Mouse (Mus musculus): ENCODE results near the gene Ppm1a. TPM values are rescaled to one million over a fixed set of nuclear protein-coding genes. Genes with fewer than 3 reads are reported as not detected.

Gene Ppm1a
- polyA plus RNA-seq (2015; fragmentation: Nextera tagmentation; extraction: Ambion mirVana), result 55.4 and 55.6 TPM in 2 replicates

DNA sequence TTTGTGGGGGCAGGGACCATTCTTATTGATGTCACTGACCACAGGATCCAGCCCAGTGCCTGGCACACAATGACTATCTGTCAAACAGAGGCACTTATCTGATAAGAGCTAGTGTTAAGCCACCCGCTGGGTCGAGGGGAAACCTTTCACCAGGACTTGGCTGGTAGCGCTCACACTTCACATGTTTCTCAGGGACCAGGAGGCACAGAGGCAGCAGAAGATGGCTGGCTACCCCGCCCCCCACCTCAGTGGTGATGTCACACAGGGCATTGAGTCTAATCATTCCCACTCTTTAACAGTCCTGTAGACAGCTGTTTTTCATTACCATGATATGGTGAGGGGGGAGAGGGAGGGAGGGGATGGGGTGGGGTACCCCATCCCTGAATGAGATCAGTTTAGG is at the start of gene Ppm1a:
TSS of gene Ppm1a (plus strand) at position 370 of the 400 bp plus-strand sequence.
- Histone ChIP-seq H3K4me3 (replicated peaks) (no peak within 1 kb of the TSS), H3K36me3 (no peaks in the 10 kb centered on the region), H3K9me3 (replicated peaks) (no peaks in the 10 kb centered on the region), H3K27me3 (no peaks in the 10 kb centered on the region), H3K9ac (no peak within 1 kb of the TSS), H3K27ac (replicated peaks) (no peak within 1 kb of the TSS), H3K4me1 (peaks cover 5% of the 10 kb centered on the region; the same call in 1 of the 2 replicates), H3K4me2 (replicated peaks) (no peak within 1 kb of the TSS)
- 12% methylated on average over 4 of the region's 4 CpGs for WGBS
- ATAC-seq (ENCODE audit: insufficient number of reproducible peaks, low FRiP score, low TSS enrichment, low read depth), result no peak

DNA sequence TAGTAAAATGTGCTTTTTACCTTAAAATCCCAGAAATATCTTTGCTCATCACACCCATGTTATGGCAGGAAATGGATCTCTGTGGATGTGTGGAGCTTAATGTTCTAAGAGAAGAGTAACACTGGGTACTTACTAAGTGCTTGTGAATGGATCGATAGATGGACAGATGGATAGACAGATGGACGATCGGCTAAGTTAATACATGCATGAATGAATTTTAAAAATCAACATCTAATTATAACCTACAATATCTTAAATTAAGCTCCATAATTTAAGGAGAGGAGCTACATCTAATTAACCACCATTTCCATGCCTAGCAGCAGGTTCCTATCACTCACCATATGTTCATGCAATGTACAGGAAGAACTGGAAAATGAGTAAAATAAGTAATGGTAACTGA is 47.3 kb upstream of the Ppm1a start:
- Histone ChIP-seq H3K27me3 (no peaks in the 10 kb centered on the region), H3K9me3 (replicated peaks) (no peaks in the 10 kb centered on the region), H3K27ac (replicated peaks) (no peak overlapping the region), H3K4me3 (replicated peaks) (no peak overlapping the region), H3K36me3 (no peaks in the 10 kb centered on the region), H3K4me1 (no peaks in the 10 kb centered on the region), H3K4me2 (replicated peaks) (no peak overlapping the region), H3K9ac (no peak overlapping the region)
- ATAC-seq (ENCODE audit: insufficient number of reproducible peaks, low FRiP score, low TSS enrichment, low read depth), result no peak
- WGBS, result 90% methylated on average over 3 of the region's 3 CpGs

DNA sequence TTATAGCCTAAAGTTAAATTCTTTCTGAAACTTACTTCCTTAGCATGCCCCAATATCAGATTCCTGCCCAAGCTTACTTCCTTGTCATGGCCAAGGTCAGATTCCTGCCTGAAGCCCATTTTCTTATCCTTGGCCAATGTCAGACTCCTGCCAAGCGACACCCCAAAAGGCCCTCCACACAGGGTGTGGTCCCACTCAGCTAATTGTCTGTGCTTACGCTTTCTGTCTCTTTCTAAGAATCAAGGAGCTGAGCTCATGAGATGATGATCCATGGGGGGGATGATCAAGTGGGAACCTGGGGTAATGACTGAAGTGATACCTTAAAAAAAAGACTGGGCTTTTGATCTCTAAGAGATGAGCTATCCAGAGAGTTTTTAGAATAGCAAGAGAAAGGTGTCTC is 42.4 kb upstream of the Ppm1a start:
- Histone ChIP-seq H3K27me3 (no peaks in the 10 kb centered on the region), H3K4me1 (0 out of 2 replicates have a peak, but pooled peaks cover 5% of the 10 kb centered on the region), H3K27ac (replicated peaks) (no peak overlapping the region), H3K4me2 (replicated peaks) (no peak overlapping the region), H3K36me3 (no peaks in the 10 kb centered on the region), H3K9ac (no peak overlapping the region), H3K4me3 (replicated peaks) (no peak overlapping the region), H3K9me3 (replicated peaks) (no peaks in the 10 kb centered on the region)
- 79% methylated on average over 2 of the region's 2 CpGs for WGBS
- no peak for ATAC-seq (ENCODE audit: insufficient number of reproducible peaks, low FRiP score, low TSS enrichment, low read depth)

DNA sequence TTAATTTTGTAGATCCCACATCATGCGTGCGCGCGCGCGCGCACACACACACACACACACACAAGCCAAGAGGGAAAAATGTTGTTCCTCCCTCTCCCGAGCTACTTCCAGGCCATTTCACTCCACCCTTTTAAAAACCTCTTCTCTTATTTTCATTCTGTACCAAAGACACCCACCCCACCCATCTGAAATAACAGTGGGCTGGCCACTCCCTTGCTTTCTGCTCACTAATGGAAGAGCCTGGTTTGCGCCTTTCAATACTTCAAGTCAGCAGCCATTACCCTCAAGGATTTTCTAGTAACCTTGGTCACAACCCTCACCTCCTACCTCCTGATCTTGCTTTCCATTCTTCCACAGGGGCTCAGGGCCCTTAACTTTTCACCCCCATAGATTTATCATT is 41.4 kb upstream of the Ppm1a start:
- WGBS, result 95% methylated on average over 9 of the region's 9 CpGs
- no peak for ATAC-seq (ENCODE audit: insufficient number of reproducible peaks, low FRiP score, low TSS enrichment, low read depth)

DNA sequence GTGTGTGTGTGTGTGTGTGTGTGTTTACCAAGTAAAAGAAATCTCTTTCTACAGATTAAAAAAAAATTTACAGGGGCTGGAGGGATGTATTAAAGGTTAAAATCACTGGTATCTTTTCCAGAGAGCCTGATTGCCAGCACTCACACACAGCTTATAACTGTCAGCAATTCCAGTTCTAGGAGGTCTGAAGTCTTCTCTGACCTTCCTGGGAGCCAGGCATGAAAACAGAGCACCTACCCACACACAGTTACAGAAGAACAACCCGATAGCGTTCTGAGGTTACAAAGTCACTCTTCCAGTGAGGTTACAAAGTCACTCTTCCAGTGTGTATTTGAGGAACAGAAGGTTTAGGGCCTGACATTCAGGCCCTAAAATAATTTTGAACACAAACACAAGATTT is 38.2 kb upstream of the Ppm1a start:
- H3K4me2 ChIP-seq (replicated peaks), result no peak overlapping the region
- WGBS, result 58% methylated on average over 2 of the region's 2 CpGs
- H3K27me3 ChIP-seq, result no peaks in the 10 kb centered on the region
- H3K27ac ChIP-seq (replicated peaks), result no peak overlapping the region
- no peaks in the 10 kb centered on the region for H3K36me3 ChIP-seq
- H3K9me3 ChIP-seq (replicated peaks), result no peaks in the 10 kb centered on the region
- peaks cover 5% of the 10 kb centered on the region; the same call in 1 of the 2 replicates for H3K4me1 ChIP-seq
- H3K4me3 ChIP-seq (replicated peaks), result no peak overlapping the region
- H3K9ac ChIP-seq, result no peak overlapping the region
- ATAC-seq (ENCODE audit: insufficient number of reproducible peaks, low FRiP score, low TSS enrichment, low read depth), result no peak

More for the DNA sequence above, 41.4 kb upstream of the Ppm1a start:
- Histone ChIP-seq H3K4me3 (replicated peaks) (no peak overlapping the region), H3K27me3 (no peaks in the 10 kb centered on the region), H3K27ac (replicated peaks) (no peak overlapping the region), H3K4me2 (replicated peaks) (no peak overlapping the region), H3K36me3 (no peaks in the 10 kb centered on the region), H3K9ac (no peak overlapping the region), H3K9me3 (replicated peaks) (no peaks in the 10 kb centered on the region), H3K4me1 (0 out of 2 replicates have a peak, but pooled peaks cover 5% of the 10 kb centered on the region)

DNA sequence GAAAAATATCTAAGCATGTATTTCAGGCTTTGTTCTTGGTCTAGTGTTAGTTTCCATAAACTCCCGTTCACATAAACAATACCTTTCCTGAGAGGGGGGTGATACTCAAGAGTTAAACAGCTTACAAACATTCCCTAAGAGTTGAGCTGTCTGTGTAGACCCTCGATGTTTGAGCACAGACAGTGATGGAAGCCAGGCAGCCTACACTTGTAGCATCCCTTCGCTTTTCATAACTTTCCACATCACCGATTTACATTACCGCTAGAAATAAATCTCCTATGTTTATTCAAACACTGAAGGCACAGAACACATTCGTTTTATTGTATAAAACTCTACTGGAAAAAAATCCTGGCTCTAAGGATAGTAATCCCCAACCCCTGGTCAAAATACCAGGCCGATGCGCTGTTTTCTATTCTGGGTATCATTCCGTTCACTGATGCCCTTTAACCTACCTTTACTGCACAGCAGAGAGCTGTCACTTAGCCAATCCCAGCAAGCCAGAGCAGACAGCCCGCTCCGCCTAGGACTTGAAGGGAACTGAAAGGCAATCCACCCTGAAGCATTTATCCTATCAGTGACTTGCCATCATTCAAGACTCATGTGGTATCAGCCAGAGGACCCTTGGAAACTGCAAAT is 37.7 kb upstream of the Ppm1a start:
- H3K4me1 ChIP-seq, result peaks cover 5% of the 10 kb centered on the region; the same call in 1 of the 2 replicates
- ATAC-seq (ENCODE audit: insufficient number of reproducible peaks, low FRiP score, low TSS enrichment, low read depth), result no peak
- no peaks in the 10 kb centered on the region for H3K36me3 ChIP-seq
- no peak overlapping the region for H3K27ac ChIP-seq (replicated peaks)
- H3K4me2 ChIP-seq (replicated peaks), result no peak overlapping the region
- H3K9me3 ChIP-seq (replicated peaks), result no peaks in the 10 kb centered on the region
- 61% methylated on average over 11 of the region's 11 CpGs for WGBS
- H3K4me3 ChIP-seq (replicated peaks), result no peak overlapping the region
- no peaks in the 10 kb centered on the region for H3K27me3 ChIP-seq
- H3K9ac ChIP-seq, result no peak overlapping the region

DNA sequence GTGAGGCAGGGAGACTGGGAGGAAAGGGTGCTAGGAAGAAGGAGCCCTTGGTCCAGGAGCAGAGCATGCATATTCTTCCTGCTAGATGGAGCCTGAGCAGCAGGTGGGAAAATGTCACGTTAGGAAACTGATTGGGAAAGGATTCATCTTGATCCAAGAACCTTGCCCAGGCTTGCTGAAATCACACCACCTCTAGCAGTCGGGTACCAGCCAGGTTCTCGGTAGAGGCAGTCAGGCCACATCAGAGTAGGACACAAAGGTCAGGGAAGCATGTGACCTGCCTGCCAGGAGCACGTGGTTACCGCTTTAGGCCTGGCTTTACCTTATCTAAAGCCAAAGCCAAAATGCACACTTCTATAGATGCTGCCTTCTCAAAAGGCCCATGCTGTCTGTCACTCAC is 35.5 kb upstream of the Ppm1a start:
- no peak overlapping the region for H3K9ac ChIP-seq
- no peak overlapping the region for H3K4me2 ChIP-seq (replicated peaks)
- H3K27ac ChIP-seq (replicated peaks), result no peak overlapping the region
- ATAC-seq (ENCODE audit: insufficient number of reproducible peaks, low FRiP score, low TSS enrichment, low read depth), result no peak
- H3K36me3 ChIP-seq, result no peaks in the 10 kb centered on the region
- WGBS, result 74% methylated on average over 5 of the region's 5 CpGs
- H3K9me3 ChIP-seq (replicated peaks), result no peaks in the 10 kb centered on the region
- peaks cover 5% of the 10 kb centered on the region; the same call in 1 of the 2 replicates for H3K4me1 ChIP-seq
- no peaks in the 10 kb centered on the region for H3K27me3 ChIP-seq
- H3K4me3 ChIP-seq (replicated peaks), result no peak overlapping the region

DNA sequence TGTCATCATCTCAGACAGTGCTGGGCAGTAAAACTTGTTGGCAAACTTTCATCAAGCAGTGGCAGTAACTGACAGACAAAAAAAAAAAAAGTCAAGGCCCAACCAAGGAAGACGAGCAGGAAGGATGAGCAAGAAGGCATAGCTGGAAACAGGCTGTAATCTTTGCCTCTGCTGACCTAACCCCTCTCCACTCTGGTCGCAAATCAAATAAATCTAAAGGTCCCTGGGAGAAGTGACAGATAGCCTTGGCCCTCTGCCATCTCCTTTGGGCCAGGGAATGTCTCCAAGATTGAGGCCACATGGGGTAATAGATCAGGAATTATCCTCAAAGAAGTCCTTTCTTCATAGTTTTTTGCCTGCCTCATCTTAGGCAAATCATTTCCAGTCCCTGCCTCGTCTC is 33.3 kb upstream of the Ppm1a start:
- Histone ChIP-seq H3K27me3 (no peaks in the 10 kb centered on the region), H3K4me3 (replicated peaks) (no peak overlapping the region), H3K9me3 (replicated peaks) (no peaks in the 10 kb centered on the region), H3K27ac (replicated peaks) (no peak overlapping the region), H3K4me2 (replicated peaks) (no peak overlapping the region), H3K36me3 (no peaks in the 10 kb centered on the region), H3K4me1 (no peaks in the 10 kb centered on the region; the same call in 1 of the 2 replicates), H3K9ac (no peak overlapping the region)
- no peak for ATAC-seq (ENCODE audit: insufficient number of reproducible peaks, low FRiP score, low TSS enrichment, low read depth)
- 30% methylated on average over 3 of the region's 3 CpGs for WGBS

DNA sequence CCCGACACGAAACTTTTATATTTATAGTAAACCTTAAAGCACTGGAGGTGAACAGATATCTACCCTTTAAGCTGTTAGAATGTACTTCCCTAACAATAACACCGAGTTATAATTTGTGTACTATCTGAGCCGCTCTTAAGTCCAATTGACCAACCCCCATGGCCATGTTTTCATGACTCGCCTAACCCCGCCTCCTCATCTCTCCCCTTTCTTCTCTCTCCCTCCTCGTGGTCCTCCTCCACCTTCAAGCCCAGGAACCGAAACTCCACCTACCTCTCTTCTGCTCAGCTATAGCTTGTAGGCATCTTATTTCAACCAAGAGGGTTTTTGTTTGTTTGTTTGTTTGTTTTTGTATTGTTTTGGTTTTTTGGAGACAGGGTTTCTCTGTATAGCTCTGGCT is 30.2 kb upstream of the Ppm1a start:
- ATAC-seq (ENCODE audit: insufficient number of reproducible peaks, low FRiP score, low TSS enrichment, low read depth), result no peak
- H3K4me2 ChIP-seq (replicated peaks), result no peak overlapping the region
- no peaks in the 10 kb centered on the region for H3K27me3 ChIP-seq
- no peak overlapping the region for H3K27ac ChIP-seq (replicated peaks)
- no peaks in the 10 kb centered on the region; the same call in 1 of the 2 replicates for H3K4me1 ChIP-seq
- WGBS, result 87% methylated on average over 8 of the region's 8 CpGs
- H3K9ac ChIP-seq, result no peak overlapping the region
- H3K36me3 ChIP-seq, result no peaks in the 10 kb centered on the region
- no peak overlapping the region for H3K4me3 ChIP-seq (replicated peaks)
- no peaks in the 10 kb centered on the region for H3K9me3 ChIP-seq (replicated peaks)

DNA sequence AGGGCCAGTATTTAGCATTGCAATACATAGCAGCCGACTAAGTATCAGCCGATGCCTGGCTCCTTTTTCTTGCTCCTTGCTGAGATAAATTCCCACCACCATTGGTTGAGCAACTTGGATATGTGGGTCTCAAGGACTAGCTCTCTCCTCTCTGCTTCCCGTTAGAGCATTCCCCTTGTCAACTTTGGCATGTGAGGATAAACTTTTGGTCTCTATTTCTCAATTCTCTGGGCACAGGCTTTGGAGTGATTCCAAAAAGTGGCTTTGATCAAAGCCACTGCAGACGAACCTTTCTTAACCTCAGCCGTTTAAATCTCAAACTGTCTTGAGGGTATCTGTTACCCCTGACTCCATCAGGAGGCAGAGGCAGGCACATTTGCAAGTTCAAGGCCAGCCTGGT is 29.6 kb upstream of the Ppm1a start:
- Histone ChIP-seq H3K4me1 (no peaks in the 10 kb centered on the region; the same call in 1 of the 2 replicates), H3K9ac (no peak overlapping the region), H3K4me3 (replicated peaks) (no peak overlapping the region), H3K9me3 (replicated peaks) (no peaks in the 10 kb centered on the region), H3K27me3 (no peaks in the 10 kb centered on the region), H3K27ac (replicated peaks) (no peak overlapping the region), H3K36me3 (no peaks in the 10 kb centered on the region), H3K4me2 (replicated peaks) (no peak overlapping the region)
- no peak for ATAC-seq (ENCODE audit: insufficient number of reproducible peaks, low FRiP score, low TSS enrichment, low read depth)
- WGBS, result 48% methylated on average over 5 of the region's 5 CpGs

DNA sequence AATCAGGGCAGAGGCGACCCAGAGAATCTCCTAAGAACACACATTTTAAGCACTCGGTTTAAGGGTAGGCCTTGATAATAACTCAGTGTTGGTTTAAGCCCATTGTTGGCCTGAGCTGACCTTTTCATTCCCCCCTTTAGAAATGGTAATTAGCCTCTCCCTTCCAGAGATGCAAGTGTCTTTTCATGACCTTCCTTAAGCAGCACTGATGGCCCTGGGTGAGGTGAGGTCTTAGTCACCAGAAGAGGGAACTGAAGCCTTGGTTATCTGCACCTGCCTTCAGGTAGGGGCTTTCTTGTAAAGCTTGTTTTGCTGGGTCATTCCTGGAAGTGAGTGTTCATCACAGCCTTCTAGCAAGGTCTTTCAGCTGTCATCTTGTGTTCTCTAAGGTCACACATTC is 23.1 kb upstream of the Ppm1a start:
- 54% methylated on average over 2 of the region's 2 CpGs for WGBS
- no peak for ATAC-seq (ENCODE audit: insufficient number of reproducible peaks, low FRiP score, low TSS enrichment, low read depth)
- Histone ChIP-seq H3K4me1 (no peaks in the 10 kb centered on the region), H3K27me3 (no peaks in the 10 kb centered on the region), H3K4me2 (replicated peaks) (no peak overlapping the region), H3K9ac (no peak overlapping the region), H3K9me3 (replicated peaks) (no peaks in the 10 kb centered on the region), H3K36me3 (no peaks in the 10 kb centered on the region), H3K4me3 (replicated peaks) (no peak overlapping the region), H3K27ac (replicated peaks) (no peak overlapping the region)

DNA sequence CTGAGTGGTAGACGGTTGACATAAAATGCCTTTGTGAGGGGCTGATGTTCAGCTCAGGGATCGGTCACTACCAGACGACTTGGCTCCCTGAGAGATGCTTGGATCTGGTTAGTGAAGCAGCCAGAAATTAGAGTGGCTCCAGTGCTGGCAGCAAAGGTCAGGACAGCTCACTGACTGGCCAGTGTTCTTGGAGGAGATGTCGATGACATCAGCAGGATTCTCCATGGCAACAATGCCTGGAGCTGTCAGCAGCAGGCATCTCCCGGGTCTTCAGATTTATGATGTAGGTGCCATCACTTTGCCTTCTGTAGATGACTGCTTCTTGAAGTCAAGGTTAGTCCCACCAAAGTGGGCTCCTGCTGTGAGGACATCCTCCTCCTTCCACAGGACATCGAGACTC is 16.1 kb upstream of the Ppm1a start:
- no peaks in the 10 kb centered on the region for H3K9me3 ChIP-seq (replicated peaks)
- H3K27ac ChIP-seq (replicated peaks), result no peak overlapping the region
- H3K9ac ChIP-seq, result no peak overlapping the region
- H3K27me3 ChIP-seq, result no peaks in the 10 kb centered on the region
- no peak for ATAC-seq (ENCODE audit: insufficient number of reproducible peaks, low FRiP score, low TSS enrichment, low read depth)
- H3K4me1 ChIP-seq, result no peaks in the 10 kb centered on the region
- H3K4me3 ChIP-seq (replicated peaks), result no peak overlapping the region
- no peaks in the 10 kb centered on the region for H3K36me3 ChIP-seq
- H3K4me2 ChIP-seq (replicated peaks), result no peak overlapping the region
- 60% methylated on average over 6 of the region's 6 CpGs for WGBS

All from embryonic facial prominence, embryonic 15.5 days (tissue).